10 mouse cellular contexts compared by ENCODE assay signal in genomic region chr13:97763436-97763835, GRCm38 (mm10). TPM values are rescaled to one million over a fixed set of nuclear protein-coding genes. Genes with fewer than 3 reads are reported as not detected.
DNase-seq lines count a peak whose midpoint lies in the region; ATAC-seq lines count a peak whose summit lies in the region.
"Had no signal": no experiment of that assay in that cellular context is flagged by ENCODE, and none has a peak within 500 bp of the region (broad histone marks: within the 10 kb centered on the region; RNA-seq: fewer than 3 reads in every experiment).

No protein-coding gene starts in this region.

- H3K9ac ChIP-seq in heart, embryonic 13.5 days = no peak overlapping the region
- no peak overlapping the region for H3K9ac ChIP-seq in heart, embryonic 14.5 days (ENCODE audit: low read length)

- H3K4me3 ChIP-seq in heart, embryonic 13.5 days = no peak overlapping the region
- H3K4me3 ChIP-seq in heart, embryonic 14.5 days (ENCODE audit: control insufficient read depth in 1 of 2, insufficient read depth in 1 of 2, low read depth in 1 of 2, low read length in 2 of 2) = no peak overlapping the region

- H3K9me3 ChIP-seq in heart, embryonic 13.5 days = no peaks in the 10 kb centered on the region
- H3K9me3 ChIP-seq in heart, embryonic 14.5 days (ENCODE audit: control insufficient read depth, low read length) = no peaks in the 10 kb centered on the region

- WGBS in heart, embryonic 13.5 days = 71% methylated on average over 6 of the region's 6 CpGs
- WGBS in heart, embryonic 14.5 days = 70% methylated on average over 6 of the region's 6 CpGs

- intact Hi-C loops in heart, postnatal 25 days (cut with DNase I) = no loop called here

- no peak overlapping the region for H3K4me2 ChIP-seq in heart, embryonic 13.5 days
- H3K4me2 ChIP-seq in heart, embryonic 14.5 days (ENCODE audit: low read length) = no peak overlapping the region

- ATAC-seq in heart, embryonic 13.5 days (ENCODE audit: extremely low read depth, insufficient number of reproducible peaks, low FRiP score, low TSS enrichment) = no peak
- no peak for ATAC-seq in heart, embryonic 14.5 days (ENCODE audit: insufficient number of reproducible peaks, insufficient read depth, low FRiP score, low read depth)
- no peak for ATAC-seq in erythroblast, adult 5-6 weeks (replicated peaks; ENCODE audit: low FRiP score, poor library complexity, severe bottlenecking)

- H3K36me3 ChIP-seq in heart, embryonic 13.5 days = no peaks in the 10 kb centered on the region
- H3K36me3 ChIP-seq in heart, embryonic 14.5 days (ENCODE audit: control insufficient read depth, insufficient read depth, low read length) = no peaks in the 10 kb centered on the region

- H3K27me3 ChIP-seq in heart, embryonic 13.5 days (replicated peaks) = no peaks in the 10 kb centered on the region
- H3K27me3 ChIP-seq in heart, embryonic 14.5 days (ENCODE audit: control insufficient read depth, insufficient read depth, low read length) = no peaks in the 10 kb centered on the region

- peak overlapping the region; percentile 70 for H3K27ac ChIP-seq in heart, embryonic 13.5 days (replicated peaks)
- H3K27ac ChIP-seq in heart, embryonic 14.5 days (replicated peaks in 1 of 2; ENCODE audit: control insufficient read depth in 1 of 2, insufficient read depth in 1 of 2, low read depth in 2 of 2, low read length in 2 of 2) = peak overlapping the region; percentile 51 to 71

- DNase-seq in heart, postnatal 25 days (ENCODE audit: low spot score) = no peak
- peak; percentile 10 for DNase-seq in NIH3T3 (ENCODE audit: low read depth)
- DNase-seq in kidney, postnatal 25 days = peak; percentile 57 to 61
- DNase-seq in right cerebral cortex, postnatal 4 days = no peak
- no peak for DNase-seq in embryo, embryonic 10 days (ENCODE audit: low spot score)
- DNase-seq: retina, postnatal 1 day; thymus, postnatal 14 days had no signal

- peaks cover 11% of the 10 kb centered on the region for H3K4me1 ChIP-seq in heart, embryonic 13.5 days
- H3K4me1 ChIP-seq in heart, embryonic 14.5 days (ENCODE audit: control insufficient read depth in 2 of 2, insufficient read depth in 2 of 2, low read length in 2 of 2) = peaks cover 8 to 9% of the 10 kb centered on the region in 2 experiments

RNA-seq across cellular contexts. Expression of gene Gm10260, which starts 3.0 kb away (rescaled TPM):
- 0.70 and 2.9 TPM in 2 replicates for polyA plus RNA-seq in heart, embryonic 13.5 days (2015; fragmentation: Nextera tagmentation; extraction: Ambion mirVana)
- 100 to 1,000 TPM; 106 to 109 TPM for total RNA-seq in heart, postnatal 25 days (2021)
- 0.61 and 4.8 TPM in 2 replicates for polyA plus RNA-seq in heart, embryonic 14.5 days (2014; fragmentation: Nextera tagmentation; extraction: Ambion mirVana)
- 13.2 and 21.1 TPM in 2 replicates for total RNA-seq in erythroblast, adult 5-6 weeks (2015; ENCODE audit: low replicate concordance)
- total RNA-seq in erythroblast, adult 5-6 weeks (2017; ENCODE audit: low replicate concordance) = 4.6 and 5.9 TPM in 2 replicates

Comparison
In these comparisons a context has a peak if more than half of its experiments do, and no peak if none do; other contexts are left out.
1. DNase-seq: peak in NIH3T3 (single experiment) and kidney, postnatal 25 days (2 of 2); none in heart, postnatal 25 days (single experiment), right cerebral cortex, postnatal 4 days (single experiment) and embryo, embryonic 10 days (single experiment).
2. RNA of gene Gm10260, which starts 3.0 kb away (total RNA-seq): 106 to 109 TPM in heart, postnatal 25 days; 4.6 to 21.1 TPM in erythroblast, adult 5-6 weeks; every median in the first group is over 4 times any median in the second.